Mouse (Mus musculus): ENCODE measurements around the gene Enho. TPM values are rescaled to one million over a fixed set of nuclear protein-coding genes. Genes with fewer than 3 reads are reported as not detected.

Gene Enho
- polyA plus RNA-seq, 1 experiment from 2014 or later = 25.0 TPM

DNA sequence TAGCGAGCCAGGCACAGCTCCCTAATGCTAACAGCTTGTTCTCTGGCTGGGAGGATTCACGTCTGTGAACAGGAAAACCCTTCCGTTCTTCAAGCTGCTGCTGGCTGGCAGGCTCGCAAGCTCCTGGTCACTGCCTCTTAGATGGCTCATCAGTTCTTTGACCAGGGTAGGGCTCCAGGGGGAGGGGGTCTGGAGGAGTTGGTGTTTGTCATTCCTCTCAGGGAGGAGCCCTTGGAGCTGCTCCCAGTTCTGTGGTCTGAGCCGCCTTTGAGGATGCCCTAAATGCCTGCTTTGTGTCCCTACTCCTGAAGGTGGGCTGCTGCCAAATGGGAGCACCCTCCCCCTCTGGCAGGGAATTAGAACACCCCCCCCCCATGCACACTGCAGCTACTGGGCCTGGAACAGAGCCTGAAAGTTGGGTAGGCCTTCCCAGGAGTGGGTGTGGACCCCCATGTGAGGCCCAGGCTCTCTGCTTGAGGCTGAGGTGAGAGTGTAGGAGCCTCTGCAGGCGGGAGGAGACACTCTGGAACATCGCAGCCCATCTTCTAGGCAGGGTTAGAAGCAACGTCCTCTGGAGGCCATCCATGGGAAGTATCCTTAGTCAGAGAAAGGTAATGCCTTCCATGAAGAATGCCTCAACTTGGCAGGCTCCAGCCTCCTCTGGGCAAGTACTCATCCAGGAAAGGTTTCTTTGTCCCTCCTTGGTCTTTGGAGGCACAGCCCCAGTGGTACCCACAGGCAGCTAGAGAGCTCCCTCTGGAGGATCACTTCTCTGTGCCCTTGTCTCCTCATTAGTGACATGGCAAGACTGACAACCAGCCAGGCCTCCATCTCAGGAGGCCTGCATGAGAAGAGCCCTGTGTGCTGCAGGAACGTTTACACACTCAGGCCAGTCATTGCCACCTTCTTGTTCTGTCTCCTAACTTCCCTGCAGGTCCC, 24.2 kb downstream of the Enho start:
- DNase-seq (ENCODE audit: low spot score) (peak; percentile 35), ATAC-seq (peak; percentile 79)
- no peaks in the 10 kb centered on the region for H3K36me3 ChIP-seq (ENCODE audit: insufficient read depth, low read length)
- no peak overlapping the region for H3K4me2 ChIP-seq (replicated peaks; ENCODE audit: low read depth, low read length)
- no peak overlapping the region for H3K27ac ChIP-seq (ENCODE audit: low read length)
- no peaks in the 10 kb centered on the region for H3K27me3 ChIP-seq (replicated peaks; ENCODE audit: insufficient read depth, low read length)
- TF ChIP-seq CTCF (IDR thresholded peaks at IDR 0.05) (no peak), EP300 (IDR thresholded peaks at IDR 0.05) (no peak)
- 48% methylated on average over 9 of the region's 9 CpGs for WGBS
- H3K9ac ChIP-seq (replicated peaks; ENCODE audit: low read depth) = no peak overlapping the region
- H3K4me3 ChIP-seq (ENCODE audit: low read depth, low read length) = no peak overlapping the region
- no peaks in the 10 kb centered on the region for H3K4me1 ChIP-seq (ENCODE audit: insufficient read depth, low read depth, low read length)
- no peaks in the 10 kb centered on the region for H3K9me3 ChIP-seq (ENCODE audit: low read length)

DNA sequence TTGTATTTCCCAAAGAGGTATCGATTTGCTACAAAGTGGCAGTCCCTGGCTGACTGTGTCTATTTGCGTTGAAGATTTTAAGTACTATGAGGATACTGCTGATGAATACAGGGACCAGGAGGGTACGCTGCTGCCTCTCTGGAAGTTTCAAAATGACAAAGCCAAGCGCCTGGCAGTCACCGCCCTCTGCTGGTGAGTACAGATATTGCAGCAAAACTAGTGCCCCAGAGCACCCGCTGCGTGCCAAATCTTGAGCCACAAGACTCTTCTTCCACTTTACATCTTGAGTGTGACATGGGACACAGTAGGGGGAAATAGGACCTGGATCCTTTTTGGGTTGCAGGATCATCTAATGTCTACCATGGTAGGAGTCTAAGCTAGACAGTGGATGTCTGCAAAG, 26.0 kb downstream of the Enho start:
- H3K36me3 ChIP-seq (ENCODE audit: insufficient read depth, low read length) = no peaks in the 10 kb centered on the region
- H3K9me3 ChIP-seq (ENCODE audit: low read length) = no peaks in the 10 kb centered on the region
- H3K9ac ChIP-seq (replicated peaks; ENCODE audit: low read depth) = no peak overlapping the region
- 8% methylated on average over 7 of the region's 7 CpGs for WGBS
- H3K4me2 ChIP-seq (replicated peaks; ENCODE audit: low read depth, low read length) = no peak overlapping the region
- no peak for TF ChIP-seq EP300 (IDR thresholded peaks at IDR 0.05)
- TF ChIP-seq CTCF (IDR thresholded peaks at IDR 0.05) = peak; percentile 98
- no peak overlapping the region for H3K27ac ChIP-seq (ENCODE audit: low read length)
- peak; percentile 84 for DNase-seq (ENCODE audit: low spot score)
- ATAC-seq = peak; percentile 28; the same call in 1 of the 2 replicates
- no peaks in the 10 kb centered on the region for H3K27me3 ChIP-seq (replicated peaks; ENCODE audit: insufficient read depth, low read length)
- H3K4me3 ChIP-seq (ENCODE audit: low read depth, low read length) = no peak overlapping the region
- H3K4me1 ChIP-seq (ENCODE audit: insufficient read depth, low read depth, low read length) = no peaks in the 10 kb centered on the region

DNA sequence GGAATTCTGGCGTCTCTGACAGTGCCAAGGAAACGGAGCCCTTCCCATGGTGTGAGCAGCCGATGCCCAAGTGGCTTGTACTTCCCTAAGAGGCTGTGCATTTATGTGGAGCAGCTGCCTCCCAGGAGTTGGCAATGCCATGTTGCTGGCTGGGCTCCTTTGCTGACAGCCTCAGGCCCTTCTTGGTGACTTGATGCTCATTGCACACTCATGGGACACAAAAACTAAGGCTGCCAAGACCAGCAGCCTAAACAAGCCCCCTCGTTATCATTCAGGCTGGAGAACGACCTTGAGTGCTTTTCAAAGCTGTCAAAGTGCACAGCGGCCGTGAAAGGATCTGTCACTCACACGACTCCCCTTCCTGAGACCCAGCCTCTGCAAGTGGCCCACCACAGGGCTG, 28.0 kb downstream of the Enho start:
- DNase-seq (ENCODE audit: low spot score) (no peak), ATAC-seq (no peak)
- no peak overlapping the region for H3K4me3 ChIP-seq (ENCODE audit: low read depth, low read length)
- no peak overlapping the region for H3K9ac ChIP-seq (replicated peaks; ENCODE audit: low read depth)
- H3K4me2 ChIP-seq (replicated peaks; ENCODE audit: low read depth, low read length) = no peak overlapping the region
- WGBS = 49% methylated on average over 8 of the region's 8 CpGs
- no peaks in the 10 kb centered on the region for H3K9me3 ChIP-seq (ENCODE audit: low read length)
- H3K27me3 ChIP-seq (replicated peaks; ENCODE audit: insufficient read depth, low read length) = no peaks in the 10 kb centered on the region
- TF ChIP-seq CTCF (IDR thresholded peaks at IDR 0.05) (no peak), EP300 (IDR thresholded peaks at IDR 0.05) (no peak)
- no peaks in the 10 kb centered on the region for H3K4me1 ChIP-seq (ENCODE audit: insufficient read depth, low read depth, low read length)
- no peaks in the 10 kb centered on the region for H3K36me3 ChIP-seq (ENCODE audit: insufficient read depth, low read length)
- H3K27ac ChIP-seq (ENCODE audit: low read length) = no peak overlapping the region

- no peaks in the 10 kb centered on the region for H3K9me3 ChIP-seq (ENCODE audit: low read length)
- 28% methylated on average over 6 of the region's 6 CpGs for WGBS
- no peak for DNase-seq (ENCODE audit: low spot score)
- H3K4me3 ChIP-seq (ENCODE audit: low read depth, low read length) = no peak overlapping the region
- TF ChIP-seq CTCF (IDR thresholded peaks at IDR 0.05) = no peak
- TF ChIP-seq EP300 (IDR thresholded peaks at IDR 0.05) = 0 out of 2 replicates have a peak, but pooled peaks have one; percentile 9
- no peaks in the 10 kb centered on the region for H3K36me3 ChIP-seq (ENCODE audit: insufficient read depth, low read length)
- no peak overlapping the region for H3K4me2 ChIP-seq (replicated peaks; ENCODE audit: low read depth, low read length)
- peak; percentile 17; the same call in 1 of the 2 replicates for ATAC-seq
- no peak overlapping the region for H3K9ac ChIP-seq (replicated peaks; ENCODE audit: low read depth)
- no peaks in the 10 kb centered on the region for H3K4me1 ChIP-seq (ENCODE audit: insufficient read depth, low read depth, low read length)
- H3K27me3 ChIP-seq (replicated peaks; ENCODE audit: insufficient read depth, low read length) = no peaks in the 10 kb centered on the region
- H3K27ac ChIP-seq (ENCODE audit: low read length) = no peak overlapping the region
These were observed 29.5 kb downstream of the Enho start for GRCm38 (mm10) chr4:41610594-41610980.

DNA sequence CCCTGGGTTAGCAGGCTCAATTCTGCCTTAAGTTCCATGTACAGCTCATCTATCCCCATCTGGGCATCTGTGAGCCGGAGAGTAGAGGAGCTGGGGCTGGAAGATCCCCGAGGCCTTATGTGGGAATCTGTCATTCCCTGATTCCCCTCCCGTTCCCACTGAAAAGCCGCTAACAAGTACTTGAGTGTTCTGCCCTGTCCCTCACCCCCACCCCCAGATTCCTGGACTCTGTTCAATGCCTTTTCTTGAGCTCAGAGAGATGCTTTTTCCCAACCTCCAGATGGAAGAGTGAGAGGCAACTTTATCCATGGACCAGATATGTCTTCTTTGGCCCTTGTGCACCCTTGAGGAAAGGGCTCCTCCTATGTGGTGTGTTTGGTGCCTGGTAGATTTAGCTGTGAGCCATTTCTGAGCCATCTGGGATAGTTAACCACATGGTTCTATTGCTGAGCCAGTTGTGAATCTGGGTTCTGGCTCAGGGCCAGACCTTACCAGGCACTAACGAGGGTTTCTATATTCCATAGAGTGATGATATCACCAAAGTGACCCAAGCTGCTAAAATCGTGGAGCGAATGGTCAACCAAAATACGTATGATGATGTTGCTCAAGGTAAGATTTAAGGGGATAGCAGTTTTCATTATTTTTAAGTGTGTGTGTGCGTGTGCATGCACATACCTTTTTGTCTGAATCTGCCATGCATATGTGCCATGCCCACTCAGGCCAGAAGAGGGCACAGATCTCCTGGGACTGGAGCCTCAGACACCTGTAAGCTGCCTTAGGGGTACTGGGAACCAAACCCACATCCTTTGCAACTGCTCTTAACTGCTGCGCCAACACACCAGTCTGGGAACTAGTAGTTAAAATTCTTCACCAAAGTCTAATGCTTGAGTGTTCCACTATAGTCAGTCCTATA, 30.2 kb downstream of the Enho start:
- no peaks in the 10 kb centered on the region for H3K27me3 ChIP-seq (replicated peaks; ENCODE audit: insufficient read depth, low read length)
- H3K27ac ChIP-seq (ENCODE audit: low read length) = no peak overlapping the region
- H3K9me3 ChIP-seq (ENCODE audit: low read length) = no peaks in the 10 kb centered on the region
- no peak for ATAC-seq
- no peaks in the 10 kb centered on the region for H3K36me3 ChIP-seq (ENCODE audit: insufficient read depth, low read length)
- WGBS = 71% methylated on average over 10 of the region's 10 CpGs
- no peaks in the 10 kb centered on the region for H3K4me1 ChIP-seq (ENCODE audit: insufficient read depth, low read depth, low read length)
- H3K4me3 ChIP-seq (ENCODE audit: low read depth, low read length) = no peak overlapping the region
- no peak overlapping the region for H3K9ac ChIP-seq (replicated peaks; ENCODE audit: low read depth)
- no peak for DNase-seq (ENCODE audit: low spot score)
- TF ChIP-seq CTCF (IDR thresholded peaks at IDR 0.05) (peak; percentile 43), EP300 (IDR thresholded peaks at IDR 0.05) (no peak)
- no peak overlapping the region for H3K4me2 ChIP-seq (replicated peaks; ENCODE audit: low read depth, low read length)

- ATAC-seq = peak; percentile 57
These were observed 33.3 kb downstream of the Enho start for GRCm38 (mm10) chr4:41606784-41607183.

More at GRCm38 (mm10) chr4:41606784-41607183, 33.3 kb downstream of the Enho start:
- H3K4me2 ChIP-seq (replicated peaks; ENCODE audit: low read depth, low read length) = no peak overlapping the region
- H3K4me1 ChIP-seq (ENCODE audit: insufficient read depth, low read depth, low read length) = no peaks in the 10 kb centered on the region
- TF ChIP-seq CTCF (IDR thresholded peaks at IDR 0.05) = no peak
- TF ChIP-seq EP300 (IDR thresholded peaks at IDR 0.05) = no peak
- H3K9me3 ChIP-seq (ENCODE audit: low read length) = no peaks in the 10 kb centered on the region
- H3K27me3 ChIP-seq (replicated peaks; ENCODE audit: insufficient read depth, low read length) = no peaks in the 10 kb centered on the region
- no peak overlapping the region for H3K9ac ChIP-seq (replicated peaks; ENCODE audit: low read depth)
- WGBS = 36% methylated on average over 4 of the region's 4 CpGs
- H3K4me3 ChIP-seq (ENCODE audit: low read depth, low read length) = no peak overlapping the region
- DNase-seq (ENCODE audit: low spot score) = peak; percentile 85
- no peak overlapping the region for H3K27ac ChIP-seq (ENCODE audit: low read length)
- H3K36me3 ChIP-seq (ENCODE audit: insufficient read depth, low read length) = no peaks in the 10 kb centered on the region

Measured in lung, postnatal 0 days (tissue).